Mouse (Mus musculus) G1E (cell line): ENCODE measurements around the gene Qsox1.

Experiments
- CTCF ChIP-seq: IDR thresholded peaks from 2 replicates; pipeline ENCODE4 v1.5.1; 2012; ENCODE audit warnings: low read depth, low read length, inconsistent platforms, mixed read lengths
- GATA1 ChIP-seq: IDR thresholded peaks from 2 replicates; pipeline ENCODE4 v1.6.1; 2012; ENCODE audit warnings: borderline replicate concordance, low read length, inconsistent platforms, mixed read lengths
- GATA2 ChIP-seq: IDR thresholded peaks from 2 replicates; pipeline ENCODE4 v1.6.1; 2012; ENCODE audit warnings: low read depth, low read length, inconsistent platforms, borderline replicate concordance
- POLR2AphosphoS5 ChIP-seq: IDR thresholded peaks from 2 replicates; pipeline ENCODE4 v1.6.1; 2012; ENCODE audit warnings: low read depth, low read length, inconsistent platforms; ENCODE audit not compliant: insufficient replicate concordance
- TAL1 ChIP-seq: conservative IDR thresholded peaks from 2 replicates; pipeline ENCODE4 v1.6.1; 2012; ENCODE audit warnings: low read depth, low read length, inconsistent platforms, mixed read lengths

- TF ChIP-seq CTCF (no peak), GATA1 (no peak), GATA2 (no peak), POLR2AphosphoS5 (no peak), TAL1 (no peak)
Observed at GRCm38 (mm10) chr1:155753411-155753810, 59.3 kb downstream of the Qsox1 start.
